Mouse (Mus musculus) intestine, embryonic 14.5 days (tissue): ENCODE results near the gene Cxcl2. TPM values are rescaled to one million over a fixed set of nuclear protein-coding genes. Genes with fewer than 3 reads are reported as not detected.

Experiments used
- ATAC-seq: fragments of 200-750 bp; cut with Nextera tagmentation; replicated peaks from 2 replicates; pipeline ENCODE4 v1.8.0; 2017; ENCODE audit warnings: low read depth, moderate number of reproducible peaks, moderate TSS enrichment, moderate library complexity; ENCODE audit not compliant: low FRiP score, low TSS enrichment
- DNase-seq: peaks from one replicate; pipeline ENCODE4 v3.0.0-alpha.2; 2018; ENCODE audit warnings: low spot score
- H3K27ac ChIP-seq: fragments of 300-500 bp; sonication (generic); 2 replicates; pipeline ENCODE4 v1.5.1; 2014; ENCODE audit warnings: low read depth, mild to moderate bottlenecking, control low read depth
- H3K27me3 ChIP-seq: fragments of 300-500 bp; sonication (generic); replicated peaks from 2 replicates; pipeline ENCODE4 v1.6.1; 2014; ENCODE audit warnings: low read length, control low read depth; ENCODE audit not compliant: control insufficient read depth, insufficient read depth
- H3K36me3 ChIP-seq: fragments of 300-500 bp; sonication (generic); 2 replicates; pipeline ENCODE4 v1.6.1; 2014; ENCODE audit warnings: low read length, control low read depth; ENCODE audit not compliant: control insufficient read depth, insufficient read depth
- H3K4me1 ChIP-seq: fragments of 300-500 bp; sonication (generic); replicated peaks from 2 replicates; pipeline ENCODE4 v1.6.1; 2014; ENCODE audit warnings: low read length, control low read depth, mixed read lengths; ENCODE audit not compliant: control insufficient read depth, insufficient read depth
- H3K4me2 ChIP-seq: fragments of 300-500 bp; sonication (generic); 2 replicates; pipeline ENCODE4 v1.6.1; 2014; ENCODE audit warnings: low read length
- H3K4me3 ChIP-seq: fragments of 300-500 bp; sonication (generic); 2 replicates; pipeline ENCODE4 v1.5.1; 2014; ENCODE audit warnings: low read depth, low read length, control low read depth, mixed read lengths
- H3K9ac ChIP-seq: fragments of 300-500 bp; sonication (generic); 2 replicates; pipeline ENCODE4 v1.6.1; 2014; ENCODE audit warnings: mild to moderate bottlenecking, low read length
- H3K9me3 ChIP-seq: fragments of 300-500 bp; sonication (generic); 2 replicates; pipeline ENCODE4 v1.6.1; 2016; ENCODE audit warnings: low read length, control low read depth; ENCODE audit not compliant: control insufficient read depth
- WGBS: fragments of 180-500 bp; shearing (Covaris S2); extraction: QIAGEN DNeasy Blood & Tissue Kit; methylation state at CpG from one replicate; pipeline ENCODE4 v1.1.7; 2014; 5-methylcytosine and 5-hydroxymethylcytosine counted together
- polyA plus RNA-seq: library from polyadenylated mRNA; unstranded; fragments of >200 nt; fragmentation: Nextera tagmentation; extraction: Ambion mirVana; gene quantifications from 2 replicates; pipeline ENCODE4 v1.2.1, GENCODE M21; 2014

Cxcl2 gene
- polyA plus RNA-seq, 1 experiment from 2014 or later = not detected

GRCm38 (mm10) chr5:90876045-90876444 lies 27.6 kb upstream of the Cxcl2 start:
- 65% methylated on average over 4 of the region's 4 CpGs for WGBS
- H3K4me1 ChIP-seq = no peaks in the 10 kb centered on the region
- H3K9me3 ChIP-seq = no peaks in the 10 kb centered on the region
- H3K4me2 ChIP-seq = no peak overlapping the region
- peak overlapping the region; percentile 1; the same call in 1 of the 2 replicates for H3K27ac ChIP-seq
- no peaks in the 10 kb centered on the region for H3K27me3 ChIP-seq
- ATAC-seq (no peak), DNase-seq (no peak)
- H3K36me3 ChIP-seq = no peaks in the 10 kb centered on the region
- no peak overlapping the region for H3K4me3 ChIP-seq
- no peak overlapping the region for H3K9ac ChIP-seq

- H3K36me3 ChIP-seq = no peaks in the 10 kb centered on the region
- H3K4me2 ChIP-seq = no peak overlapping the region
- no peak overlapping the region for H3K9ac ChIP-seq
- no peaks in the 10 kb centered on the region for H3K4me1 ChIP-seq
- WGBS = 77% methylated on average over 8 of the region's 8 CpGs
- ATAC-seq = no peak
- H3K27ac ChIP-seq = no peak overlapping the region
- no peaks in the 10 kb centered on the region for H3K27me3 ChIP-seq
- H3K4me3 ChIP-seq = no peak overlapping the region
- DNase-seq = no peak
- H3K9me3 ChIP-seq = no peaks in the 10 kb centered on the region
These were observed 27.0 kb upstream of the Cxcl2 start for GRCm38 (mm10) chr5:90876471-90877172.

- Histone ChIP-seq H3K9ac (no peak overlapping the region), H3K27me3 (no peaks in the 10 kb centered on the region), H3K4me1 (no peaks in the 10 kb centered on the region), H3K4me2 (no peak overlapping the region), H3K9me3 (no peaks in the 10 kb centered on the region), H3K4me3 (no peak overlapping the region), H3K27ac (no peak overlapping the region), H3K36me3 (no peaks in the 10 kb centered on the region)
- ATAC-seq (no peak), DNase-seq (no peak)
These were observed 26.5 kb upstream of the Cxcl2 start for GRCm38 (mm10) chr5:90877173-90877512.

- no peak overlapping the region for H3K4me2 ChIP-seq
- H3K27ac ChIP-seq = no peak overlapping the region
- H3K9me3 ChIP-seq = no peaks in the 10 kb centered on the region
- no peak overlapping the region for H3K4me3 ChIP-seq
- no peaks in the 10 kb centered on the region for H3K4me1 ChIP-seq
- no peak overlapping the region for H3K9ac ChIP-seq
- 84% methylated on average over 3 of the region's 3 CpGs for WGBS
- no peak for DNase-seq
- no peaks in the 10 kb centered on the region for H3K36me3 ChIP-seq
- no peak for ATAC-seq
- no peaks in the 10 kb centered on the region for H3K27me3 ChIP-seq
These were observed 24.2 kb upstream of the Cxcl2 start for GRCm38 (mm10) chr5:90879307-90880014.

GRCm38 (mm10) chr5:90880335-90880850 lies 23.3 kb upstream of the Cxcl2 start:
- H3K4me1 ChIP-seq = no peaks in the 10 kb centered on the region
- H3K27me3 ChIP-seq = no peaks in the 10 kb centered on the region
- H3K9me3 ChIP-seq = no peaks in the 10 kb centered on the region
- no peak overlapping the region for H3K4me2 ChIP-seq
- H3K9ac ChIP-seq = no peak overlapping the region
- no peak overlapping the region for H3K4me3 ChIP-seq
- H3K36me3 ChIP-seq = no peaks in the 10 kb centered on the region
- DNase-seq = no peak
- ATAC-seq = no peak
- 87% methylated on average over 7 of the region's 7 CpGs for WGBS
- H3K27ac ChIP-seq = no peak overlapping the region

GRCm38 (mm10) chr5:90881021-90881420 lies 22.6 kb upstream of the Cxcl2 start:
- no peak overlapping the region for H3K27ac ChIP-seq
- DNase-seq (no peak), ATAC-seq (no peak)
- H3K4me3 ChIP-seq = no peak overlapping the region
- no peak overlapping the region for H3K4me2 ChIP-seq
- 92% methylated on average over 4 of the region's 4 CpGs for WGBS
- H3K36me3 ChIP-seq = no peaks in the 10 kb centered on the region
- no peak overlapping the region for H3K9ac ChIP-seq
- no peaks in the 10 kb centered on the region for H3K4me1 ChIP-seq
- no peaks in the 10 kb centered on the region for H3K9me3 ChIP-seq
- no peaks in the 10 kb centered on the region for H3K27me3 ChIP-seq

GRCm38 (mm10) chr5:90881682-90882081 lies 22.0 kb upstream of the Cxcl2 start:
- WGBS = 86% methylated on average over 5 of the region's 5 CpGs
- DNase-seq = no peak
- H3K9me3 ChIP-seq = no peaks in the 10 kb centered on the region

GRCm38 (mm10) chr5:90882146-90882545 lies 21.5 kb upstream of the Cxcl2 start:
- no peak overlapping the region for H3K9ac ChIP-seq
- DNase-seq (no peak), ATAC-seq (no peak)
- H3K9me3 ChIP-seq = no peaks in the 10 kb centered on the region
- H3K27ac ChIP-seq = no peak overlapping the region
- no peak overlapping the region for H3K4me3 ChIP-seq
- WGBS = 86% methylated on average over 5 of the region's 5 CpGs
- H3K27me3 ChIP-seq = no peaks in the 10 kb centered on the region
- no peaks in the 10 kb centered on the region for H3K36me3 ChIP-seq
- H3K4me1 ChIP-seq = no peaks in the 10 kb centered on the region
- no peak overlapping the region for H3K4me2 ChIP-seq

More at GRCm38 (mm10) chr5:90881682-90882081, 22.0 kb upstream of the Cxcl2 start:
- H3K27ac ChIP-seq = no peak overlapping the region
- no peak for ATAC-seq
- H3K4me2 ChIP-seq = no peak overlapping the region
- no peaks in the 10 kb centered on the region for H3K27me3 ChIP-seq
- H3K9ac ChIP-seq = no peak overlapping the region
- no peaks in the 10 kb centered on the region for H3K4me1 ChIP-seq
- H3K4me3 ChIP-seq = no peak overlapping the region
- no peaks in the 10 kb centered on the region for H3K36me3 ChIP-seq
